In the genomic region with DNA sequence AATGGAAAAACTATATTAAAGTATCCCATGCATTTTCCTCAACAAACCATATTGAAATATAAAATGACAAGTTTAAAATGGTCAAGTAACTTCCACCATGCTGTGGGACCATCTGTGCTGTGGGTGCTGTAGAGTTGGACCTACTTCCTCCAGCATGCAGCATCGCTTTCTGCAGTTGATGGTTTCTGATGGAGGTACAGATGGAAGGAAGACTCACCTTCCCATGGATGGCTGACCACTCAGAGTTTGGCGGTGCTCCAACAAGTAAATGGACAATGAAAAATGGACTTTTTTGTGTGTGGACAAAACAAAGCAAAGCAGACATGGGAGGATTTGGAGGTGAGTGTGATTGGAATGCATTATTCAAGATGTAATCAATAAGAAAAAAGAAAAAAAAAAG, we compare ENCODE assay signal across 30 mouse cellular contexts.
DNase-seq lines count a peak whose midpoint lies in the region; ATAC-seq and TF ChIP-seq lines count a peak whose summit lies in the region.
"Had no signal": no experiment of that assay in that cellular context is flagged by ENCODE, and none has a peak within 500 bp of the region (broad histone marks: within the 10 kb centered on the region; RNA-seq: fewer than 3 reads in every experiment).

No protein-coding gene starts in this region.

- no peak overlapping the region for H3K9ac ChIP-seq in hindbrain, postnatal 0 days (replicated peaks; ENCODE audit: low read length)
- H3K9ac ChIP-seq: embryonic facial prominence, embryonic 15.5 days; forebrain, embryonic 15.5 days; hindbrain, embryonic 13.5 days; liver, embryonic 12.5 days; liver, postnatal 0 days had no signal

- no peak for ATAC-seq in hindbrain, postnatal 0 days
- ATAC-seq: forebrain, embryonic 15.5 days; intestine, postnatal 0 days; liver, embryonic 12.5 days; liver, postnatal 0 days had no signal

- no peaks in the 10 kb centered on the region for H3K36me3 ChIP-seq in hindbrain, postnatal 0 days (ENCODE audit: insufficient read depth, low read length)
- no peaks in the 10 kb centered on the region for H3K36me3 ChIP-seq in hindbrain, embryonic 10.5 days
- H3K36me3 ChIP-seq: embryonic facial prominence, embryonic 15.5 days; forebrain, embryonic 15.5 days; G1E; hindbrain, embryonic 13.5 days; liver, embryonic 12.5 days had no signal

- no peaks in the 10 kb centered on the region for H3K9me3 ChIP-seq in hindbrain, postnatal 0 days (ENCODE audit: low read length)
- no peaks in the 10 kb centered on the region for H3K9me3 ChIP-seq in hindbrain, embryonic 10.5 days
- H3K9me3 ChIP-seq: embryonic facial prominence, embryonic 15.5 days; forebrain, embryonic 15.5 days; G1E; hindbrain, embryonic 13.5 days; liver, embryonic 12.5 days; megakaryocyte, embryonic 14.5 days had no signal

- no peak overlapping the region for H3K27ac ChIP-seq in hindbrain, postnatal 0 days
- H3K27ac ChIP-seq in hindbrain, embryonic 10.5 days = no peak overlapping the region
- H3K27ac ChIP-seq in cerebellum, adult 2 months (ENCODE audit: insufficient read depth, low read length) = no peak overlapping the region
- H3K27ac ChIP-seq: embryonic facial prominence, embryonic 15.5 days; forebrain, embryonic 15.5 days; gastrocnemius, adult 2 months; hindbrain, embryonic 13.5 days; layer of hippocampus, adult 2 months; left cerebral cortex, adult 2 months; liver, embryonic 12.5 days had no signal

- WGBS in hindbrain, postnatal 0 days = 88% methylated on average over 2 of the region's 2 CpGs
- WGBS in hindbrain, embryonic 10.5 days = 92% methylated on average over 2 of the region's 2 CpGs
- 29% methylated on average over 2 of the region's 2 CpGs for WGBS in cerebellum, adult 2 months

- no peaks in the 10 kb centered on the region for H3K27me3 ChIP-seq in hindbrain, postnatal 0 days (ENCODE audit: insufficient read depth, low read length)
- no peaks in the 10 kb centered on the region for H3K27me3 ChIP-seq in hindbrain, embryonic 10.5 days (ENCODE audit: insufficient read depth, poor library complexity, severe bottlenecking)
- no peaks in the 10 kb centered on the region for H3K27me3 ChIP-seq in cerebellum, adult 2 months (ENCODE audit: control insufficient read depth, insufficient read depth, low read length)
- H3K27me3 ChIP-seq: embryonic facial prominence, embryonic 15.5 days; forebrain, embryonic 15.5 days; hindbrain, embryonic 13.5 days; liver, embryonic 12.5 days; megakaryocyte, embryonic 14.5 days had no signal

- no peak overlapping the region for H3K4me3 ChIP-seq in hindbrain, postnatal 0 days (ENCODE audit: low read length)
- no peak overlapping the region for H3K4me3 ChIP-seq in hindbrain, embryonic 10.5 days
- no peak overlapping the region for H3K4me3 ChIP-seq in cerebellum, adult 2 months (replicated peaks; ENCODE audit: insufficient read depth, low read depth, low read length)
- H3K4me3 ChIP-seq: embryonic facial prominence, embryonic 15.5 days; forebrain, embryonic 15.5 days; gastrocnemius, adult 2 months; hindbrain, embryonic 13.5 days; layer of hippocampus, adult 2 months; left cerebral cortex, adult 2 months; liver, embryonic 12.5 days; megakaryocyte, embryonic 14.5 days had no signal

- peak; percentile 16 for DNase-seq in hindbrain, postnatal 0 days (ENCODE audit: low spot score)
- DNase-seq in hindbrain, embryonic 10.5 days (ENCODE audit: low spot score) = no peak
- DNase-seq in brain, adult 2 months (ENCODE audit: low read depth, low spot score) = peak; percentile 86
- DNase-seq in cerebellum, adult 2 months = peak; percentile 77 to 92
- DNase-seq in cerebellum, postnatal 14 days = peak; percentile 75 to 88
- no peak for DNase-seq in layer of hippocampus, adult 18-20 months (ENCODE audit: low spot score in 2 of 2)
- DNase-seq in ovary, postnatal 36 days (ENCODE audit: low spot score) = no peak
- DNase-seq in spleen, adult 12 weeks (ENCODE audit: low spot score) = no peak
- DNase-seq: adrenal gland, adult 8-10 months; gastrocnemius, adult 2 months; gastrocnemius, postnatal 36 days; heart, adult 18-20 months; heart, postnatal 36 days; kidney, postnatal 25 days; liver, postnatal 0 days; lung, postnatal 4 days; midbrain, embryonic 14.5 days; right cerebral cortex, adult 18-20 months; thymus, adult 2 months; thymus, postnatal 36 days had no signal

- no peaks in the 10 kb centered on the region for H3K4me1 ChIP-seq in hindbrain, postnatal 0 days (ENCODE audit: insufficient read depth, low read length)
- H3K4me1 ChIP-seq in hindbrain, embryonic 10.5 days (replicated peaks) = no peaks in the 10 kb centered on the region
- H3K4me1 ChIP-seq in cerebellum, adult 2 months (ENCODE audit: control insufficient read depth, insufficient read depth, low read length) = no peaks in the 10 kb centered on the region
- H3K4me1 ChIP-seq: embryonic facial prominence, embryonic 15.5 days; forebrain, embryonic 15.5 days; hindbrain, embryonic 13.5 days; liver, embryonic 12.5 days; megakaryocyte, embryonic 14.5 days had no signal

- no peak for TF ChIP-seq CTCF in hindbrain, postnatal 0 days (IDR thresholded peaks at IDR 0.05; ENCODE audit: low read depth)
- no peak for TF ChIP-seq CTCF in cerebellum, adult 2 months (IDR thresholded peaks at IDR 0.05; ENCODE audit: borderline replicate concordance, insufficient read depth, low read depth, low read length)

- H3K4me2 ChIP-seq in hindbrain, postnatal 0 days (ENCODE audit: low read depth, low read length) = no peak overlapping the region
- H3K4me2 ChIP-seq: embryonic facial prominence, embryonic 15.5 days; forebrain, embryonic 15.5 days; heart, embryonic 11.5 days; hindbrain, embryonic 13.5 days; liver, embryonic 12.5 days had no signal

- TF ChIP-seq POLR2A in cerebellum, adult 2 months (IDR thresholded peaks at IDR 0.05; ENCODE audit: borderline replicate concordance, insufficient read depth, low read length) = no peak

Comparison
In these comparisons a context has a peak if more than half of its experiments do, and no peak if none do; other contexts are left out.
1. DNase-seq: peak in hindbrain, postnatal 0 days (single experiment), brain, adult 2 months (single experiment), cerebellum, adult 2 months (2 of 2) and cerebellum, postnatal 14 days (2 of 2); none in hindbrain, embryonic 10.5 days (single experiment), layer of hippocampus, adult 18-20 months (0 of 2), ovary, postnatal 36 days (single experiment) and spleen, adult 12 weeks (single experiment).